ENCODE assay signal across 16 mouse cellular contexts in genomic region chr2:77961256-77961655, GRCm38 (mm10).
"Had no signal": no experiment of that assay in that cellular context is flagged by ENCODE, and none has a peak within 500 bp of the region (broad histone marks: within the 10 kb centered on the region; RNA-seq: fewer than 3 reads in every experiment).

No protein-coding gene starts in this region.

- H3K27me3 ChIP-seq: neural tube, embryonic 13.5 days; neural tube, embryonic 15.5 days; stomach, embryonic 15.5 days had no signal

- H3K4me2 ChIP-seq: neural tube, embryonic 13.5 days; neural tube, embryonic 15.5 days; stomach, embryonic 15.5 days had no signal

- H3K9me3 ChIP-seq: neural tube, embryonic 13.5 days; neural tube, embryonic 15.5 days; stomach, embryonic 15.5 days had no signal

- DNase-seq: retina, postnatal 1 day; right cerebral cortex, adult 18-20 months; right cerebral cortex, postnatal 14 days; right cerebral cortex, postnatal 25 days; right cerebral cortex, postnatal 4 days; spleen, adult 18-20 months; thymus, adult 18-20 months; thymus, adult 2 months; thymus, postnatal 14 days; thymus, postnatal 25 days; thymus, postnatal 36 days; thymus, postnatal 4 days had no signal

- H3K4me1 ChIP-seq: neural tube, embryonic 13.5 days; neural tube, embryonic 15.5 days; stomach, embryonic 15.5 days had no signal

- H3K27ac ChIP-seq: neural tube, embryonic 13.5 days; neural tube, embryonic 15.5 days; stomach, embryonic 15.5 days; stomach, postnatal 0 days had no signal

- H3K9ac ChIP-seq: neural tube, embryonic 13.5 days; neural tube, embryonic 15.5 days; stomach, embryonic 15.5 days had no signal

- H3K4me3 ChIP-seq: neural tube, embryonic 13.5 days; neural tube, embryonic 15.5 days; stomach, embryonic 15.5 days had no signal

- H3K36me3 ChIP-seq: neural tube, embryonic 13.5 days; neural tube, embryonic 15.5 days; stomach, embryonic 15.5 days had no signal
